Mouse (Mus musculus): Measurements from ENCODE around the gene 2200002J24Rik. TPM values are rescaled to one million over a fixed set of nuclear protein-coding genes. Genes with fewer than 3 reads are reported as not detected.
"Not testable (repeated sequence)": the region's sequence is repeated elsewhere in the genome, so short reads cannot be mapped to it uniquely, and the experiment has no call there.

The 2200002J24Rik gene
- polyA plus RNA-seq, 1 experiment from 2014 or later: not detected

DNA sequence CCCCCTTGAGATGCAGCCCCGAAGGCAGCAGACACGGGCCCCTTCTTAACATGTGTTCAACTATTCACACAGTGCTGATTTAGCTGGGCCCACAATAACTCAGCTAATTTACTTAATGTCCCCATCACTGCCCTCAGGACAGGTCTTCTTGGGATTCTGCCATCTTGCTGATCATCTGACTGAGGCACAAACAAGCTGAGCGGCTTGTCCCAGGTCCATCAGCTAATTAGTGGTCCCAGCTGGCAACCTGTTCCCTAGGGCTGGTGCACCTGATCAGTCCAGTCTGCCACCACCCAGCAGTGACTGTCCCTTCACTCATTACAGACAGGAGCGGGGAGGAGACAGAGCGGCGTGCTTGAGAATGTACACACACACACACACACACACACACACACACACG is 22.6 kb downstream of the 2200002J24Rik start:
- no peak overlapping the region for H3K9ac ChIP-seq (replicated peaks; ENCODE audit: low read depth, low read length)
- 61% methylated on average over 7 of the region's 7 CpGs for WGBS
- ATAC-seq: no peak

DNA sequence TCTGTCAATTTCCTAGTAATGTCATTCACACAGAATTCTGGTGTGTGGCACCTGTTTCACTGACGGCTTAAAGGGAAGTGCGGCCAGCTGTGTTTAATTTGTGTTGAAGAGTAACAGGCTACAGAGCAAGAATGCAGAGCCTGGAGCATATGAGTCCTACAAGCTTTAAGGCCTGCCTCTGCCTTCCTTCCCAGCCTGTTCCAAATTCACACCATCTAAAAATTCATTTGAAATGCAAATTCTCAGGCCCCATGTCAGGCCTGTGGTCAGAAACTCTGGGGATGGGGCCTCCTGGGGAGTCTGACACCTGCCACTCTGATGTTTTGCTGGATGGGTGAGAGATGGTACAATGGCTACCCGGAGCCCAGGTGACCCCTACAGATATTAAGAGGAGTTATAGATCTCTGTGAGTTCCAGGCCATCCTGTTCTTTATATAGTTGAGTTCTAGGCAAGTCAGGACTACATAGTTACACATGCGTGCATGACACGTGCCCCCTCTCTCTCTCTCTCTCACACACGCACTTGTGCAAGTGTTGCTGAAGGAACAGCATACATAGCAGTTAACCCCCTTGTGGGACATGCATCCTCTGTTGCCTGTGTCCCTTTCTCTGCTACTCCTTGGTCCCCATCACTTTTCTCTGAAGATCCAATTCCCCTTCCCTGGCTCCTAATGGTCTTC is 24.7 kb downstream of the 2200002J24Rik start:
- H3K36me3 ChIP-seq (ENCODE audit: control insufficient read depth, insufficient read depth): no peaks in the 10 kb centered on the region
- no peak overlapping the region for H3K4me2 ChIP-seq (ENCODE audit: low read length)
- H3K9ac ChIP-seq (replicated peaks; ENCODE audit: low read depth, low read length): no peak overlapping the region
- peaks cover 8% of the 10 kb centered on the region for H3K4me1 ChIP-seq (replicated peaks; ENCODE audit: control insufficient read depth, insufficient read depth, low read length)
- no peak overlapping the region for H3K27ac ChIP-seq (ENCODE audit: low read length)
- 74% methylated on average over 6 of the region's 6 CpGs for WGBS
- no peak overlapping the region for H3K4me3 ChIP-seq (replicated peaks; ENCODE audit: low read length)
- H3K9me3 ChIP-seq (ENCODE audit: control insufficient read depth, low read length): no peaks in the 10 kb centered on the region
- no peaks in the 10 kb centered on the region for H3K27me3 ChIP-seq (replicated peaks; ENCODE audit: control insufficient read depth, insufficient read depth, low read length)
- no peak for ATAC-seq

More for the DNA sequence above, 22.6 kb downstream of the 2200002J24Rik start:
- H3K9me3 ChIP-seq (ENCODE audit: control insufficient read depth, low read length): no peaks in the 10 kb centered on the region
- no peak overlapping the region for H3K27ac ChIP-seq (ENCODE audit: low read length)
- peaks cover 10% of the 10 kb centered on the region; the same call in 1 of the 2 replicates for H3K4me1 ChIP-seq (replicated peaks; ENCODE audit: control insufficient read depth, insufficient read depth, low read length)
- H3K4me2 ChIP-seq (ENCODE audit: low read length): no peak overlapping the region
- no peaks in the 10 kb centered on the region for H3K36me3 ChIP-seq (ENCODE audit: control insufficient read depth, insufficient read depth)
- no peak overlapping the region for H3K4me3 ChIP-seq (replicated peaks; ENCODE audit: low read length)
- H3K27me3 ChIP-seq (replicated peaks; ENCODE audit: control insufficient read depth, insufficient read depth, low read length): peaks cover 8% of the 10 kb centered on the region

DNA sequence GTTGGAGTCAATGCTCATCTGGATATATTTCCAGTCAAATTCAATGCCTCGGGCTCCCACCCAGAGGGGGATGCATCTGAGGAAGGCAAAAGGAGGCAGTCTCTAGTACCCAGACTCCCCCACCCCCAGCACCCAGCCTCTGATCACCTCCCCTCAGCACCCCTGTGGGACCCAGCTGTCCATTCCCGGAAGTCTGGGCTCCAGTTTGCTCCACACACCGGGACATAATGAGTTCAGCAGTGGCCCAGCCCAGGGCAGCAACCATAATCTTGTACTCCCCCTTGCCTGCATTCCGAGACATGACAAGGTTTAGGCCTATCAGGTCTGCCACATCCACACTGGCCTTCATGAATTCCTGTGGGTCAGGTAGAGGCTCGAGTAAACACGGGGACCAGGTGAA is 29.5 kb downstream of the 2200002J24Rik start:
- H3K27ac ChIP-seq (ENCODE audit: low read length): no peak overlapping the region
- ATAC-seq: no peak
- H3K4me2 ChIP-seq (ENCODE audit: low read length): peak overlapping the region; percentile 58
- H3K4me1 ChIP-seq (replicated peaks; ENCODE audit: control insufficient read depth, insufficient read depth, low read length): peaks cover 22% of the 10 kb centered on the region
- WGBS: 87% methylated on average over 6 of the region's 6 CpGs
- peaks cover 2% of the 10 kb centered on the region; the same call in 1 of the 2 replicates for H3K36me3 ChIP-seq (ENCODE audit: control insufficient read depth, insufficient read depth)
- H3K9me3 ChIP-seq (ENCODE audit: control insufficient read depth, low read length): no peaks in the 10 kb centered on the region
- H3K9ac ChIP-seq (replicated peaks; ENCODE audit: low read depth, low read length): peak overlapping the region; percentile 80; the same call in 1 of the 2 replicates
- H3K27me3 ChIP-seq (replicated peaks; ENCODE audit: control insufficient read depth, insufficient read depth, low read length): no peaks in the 10 kb centered on the region
- H3K4me3 ChIP-seq (replicated peaks; ENCODE audit: low read length): peak overlapping the region; percentile 72

DNA sequence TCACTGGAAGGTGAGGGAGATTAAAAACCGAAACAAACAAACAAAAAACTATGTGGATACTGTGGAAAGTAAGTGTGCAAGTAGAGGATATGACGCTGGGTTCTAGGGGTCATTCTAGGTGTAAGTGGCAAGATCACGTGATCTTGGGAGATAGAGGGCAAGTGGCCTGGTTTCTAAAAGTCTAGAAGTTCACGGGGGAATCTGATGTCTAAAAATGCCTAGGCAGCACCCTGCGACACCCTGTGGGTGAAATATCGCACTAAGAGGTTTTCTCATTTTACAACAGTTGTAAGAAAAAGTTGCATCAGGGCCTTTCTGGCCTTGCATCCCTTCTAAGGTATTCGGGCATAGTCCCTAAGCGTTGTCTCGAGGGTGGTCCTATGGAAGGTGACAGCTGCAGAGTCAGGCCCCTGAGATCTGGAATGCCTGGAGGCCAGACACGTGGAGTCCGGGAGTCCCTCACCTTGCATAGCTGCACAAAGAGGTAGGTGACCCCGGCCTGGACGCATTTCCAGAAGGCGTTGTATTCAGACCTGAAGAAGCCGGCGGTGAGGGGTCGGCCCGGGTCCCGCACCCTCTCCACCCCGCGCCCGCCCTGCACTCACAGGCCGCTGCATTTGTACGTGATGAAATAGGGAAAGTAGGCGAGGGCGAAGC is 30.1 kb downstream of the 2200002J24Rik start:
- WGBS: 7% methylated on average over 26 of the region's 26 CpGs
- Histone ChIP-seq H3K27ac (ENCODE audit: low read length) (peak overlapping the region; percentile 92), H3K9ac (replicated peaks; ENCODE audit: low read depth, low read length) (peak overlapping the region; percentile 80), H3K36me3 (ENCODE audit: control insufficient read depth, insufficient read depth) (peaks cover 5% of the 10 kb centered on the region; the same call in 1 of the 2 replicates), H3K9me3 (ENCODE audit: control insufficient read depth, low read length) (no peaks in the 10 kb centered on the region), H3K4me2 (ENCODE audit: low read length) (peak overlapping the region; percentile 58), H3K4me3 (replicated peaks; ENCODE audit: low read length) (peak overlapping the region; percentile 72), H3K27me3 (replicated peaks; ENCODE audit: control insufficient read depth, insufficient read depth, low read length) (no peaks in the 10 kb centered on the region), H3K4me1 (replicated peaks; ENCODE audit: control insufficient read depth, insufficient read depth, low read length) (peaks cover 22% of the 10 kb centered on the region)
- peak; percentile 54 for ATAC-seq

DNA sequence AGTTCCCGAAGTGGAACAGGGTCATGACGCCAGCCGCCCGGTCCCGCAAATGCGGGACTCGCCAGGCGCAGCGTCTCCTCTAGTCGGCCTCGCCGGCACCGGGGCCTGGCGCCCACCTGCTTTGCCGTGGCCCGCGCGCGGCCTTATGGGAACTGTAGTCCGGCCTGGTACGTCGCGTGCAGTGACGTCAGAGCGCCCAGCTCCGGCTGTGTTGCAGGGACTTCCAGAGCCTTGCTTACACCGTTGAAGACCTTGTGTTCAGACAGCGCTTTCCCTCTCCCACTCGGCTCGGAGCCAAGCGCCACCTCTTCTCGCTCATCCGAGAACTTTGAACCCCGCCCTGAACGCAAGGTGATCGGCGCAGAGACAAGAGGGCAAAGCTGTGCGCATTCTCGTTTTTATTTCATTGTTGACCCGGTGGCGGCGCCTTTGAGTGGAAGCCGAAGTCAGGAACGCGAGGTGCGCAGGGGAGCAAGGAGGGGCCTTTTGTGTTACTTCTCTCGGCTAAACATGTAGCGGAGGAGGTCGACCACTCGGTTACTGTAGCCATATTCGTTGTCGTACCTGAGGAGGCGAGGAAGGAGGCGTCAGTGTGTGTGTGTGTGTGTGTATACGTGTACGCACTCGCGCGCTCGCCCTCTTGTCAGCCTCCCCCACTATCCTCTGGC is 30.8 kb downstream of the 2200002J24Rik start, which contains the start of gene Tmem147:
Gene Tmem147 (minus strand): TSS at position 145 of the 668 bp plus-strand sequence.
- under 1% methylated on average over 60 of the region's 60 CpGs for WGBS
- Histone ChIP-seq H3K9me3 (ENCODE audit: control insufficient read depth, low read length) (no peaks in the 10 kb centered on the region), H3K4me2 (ENCODE audit: low read length) (peak within 1 kb of the TSS; percentile 58), H3K9ac (replicated peaks; ENCODE audit: low read depth, low read length) (peak within 1 kb of the TSS; percentile 80), H3K4me1 (replicated peaks; ENCODE audit: control insufficient read depth, insufficient read depth, low read length) (peaks cover 22% of the 10 kb centered on the region), H3K27ac (ENCODE audit: low read length) (peak within 1 kb of the TSS; percentile 92), H3K36me3 (ENCODE audit: control insufficient read depth, insufficient read depth) (peaks cover 8% of the 10 kb centered on the region; the same call in 1 of the 2 replicates), H3K4me3 (replicated peaks; ENCODE audit: low read length) (peak within 1 kb of the TSS; percentile 72), H3K27me3 (replicated peaks; ENCODE audit: control insufficient read depth, insufficient read depth, low read length) (no peaks in the 10 kb centered on the region)
- peak; percentile 98 for ATAC-seq

DNA sequence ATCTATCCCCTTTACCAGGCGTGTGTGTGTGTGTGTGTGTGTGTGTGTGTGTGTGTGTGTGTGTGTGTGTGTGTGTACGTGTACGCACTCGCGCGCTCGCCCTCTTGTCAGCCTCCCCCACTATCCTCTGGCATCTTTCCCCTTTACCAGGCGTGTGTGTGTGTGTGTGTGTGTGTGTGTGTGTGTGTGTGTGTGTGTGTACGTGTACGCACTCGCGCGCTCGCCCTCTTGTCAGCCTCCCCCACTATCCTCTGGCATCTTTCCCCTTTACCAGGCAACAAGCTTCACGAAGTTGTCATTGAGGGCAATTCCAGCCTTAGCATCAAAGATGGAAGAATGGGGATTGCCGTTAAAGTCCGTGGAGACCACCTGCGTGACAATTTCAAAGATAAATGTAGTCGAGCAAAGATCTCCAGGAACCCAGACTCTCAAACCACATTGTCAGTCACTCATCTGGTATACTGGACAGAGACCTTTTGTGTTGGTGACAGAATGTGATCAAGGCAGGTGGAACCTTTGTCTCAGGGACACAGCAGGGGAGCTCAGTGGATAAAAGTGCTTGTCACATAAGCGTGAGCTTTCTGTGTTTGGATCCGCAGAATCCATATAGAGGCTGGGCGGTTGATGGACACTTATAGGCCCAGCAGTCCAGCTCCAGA is 31.5 kb downstream of the 2200002J24Rik start:
- ATAC-seq; H3K9me3 ChIP-seq (ENCODE audit: control insufficient read depth, low read length); H3K27me3 ChIP-seq (replicated peaks; ENCODE audit: control insufficient read depth, insufficient read depth, low read length): not testable (repeated sequence)
- peaks cover 11% of the 10 kb centered on the region for H3K36me3 ChIP-seq (ENCODE audit: control insufficient read depth, insufficient read depth)
- H3K4me1 ChIP-seq (replicated peaks; ENCODE audit: control insufficient read depth, insufficient read depth, low read length): peaks cover 22% of the 10 kb centered on the region
- H3K27ac ChIP-seq (ENCODE audit: low read length): peak overlapping the region; percentile 92
- H3K4me2 ChIP-seq (ENCODE audit: low read length): peak overlapping the region; percentile 58
- 6% methylated on average over 11 of the region's 22 CpGs for WGBS
- H3K9ac ChIP-seq (replicated peaks; ENCODE audit: low read depth, low read length): peak overlapping the region; percentile 80
- peak overlapping the region; percentile 72 for H3K4me3 ChIP-seq (replicated peaks; ENCODE audit: low read length)

DNA sequence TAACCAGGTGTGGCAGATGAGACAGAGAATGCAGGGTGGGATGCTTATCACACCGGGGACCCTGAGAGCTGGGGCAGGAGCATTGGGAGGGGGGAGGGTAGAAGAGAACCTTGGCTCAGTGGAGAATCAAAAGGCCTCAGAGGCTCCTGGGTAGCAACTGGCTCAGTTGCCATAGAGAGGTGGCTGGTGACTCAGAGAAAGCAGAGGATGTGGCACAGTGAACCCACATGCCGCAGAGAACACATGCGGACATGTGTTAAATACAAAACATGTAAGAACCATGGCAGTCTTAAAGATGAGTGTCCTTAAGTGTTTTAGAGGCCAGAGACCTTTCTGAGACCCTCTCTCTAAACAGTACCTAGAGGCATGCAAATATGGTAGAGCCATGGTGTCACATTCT is 37.5 kb downstream of the 2200002J24Rik start:
- peaks cover 1% of the 10 kb centered on the region for H3K4me1 ChIP-seq (replicated peaks; ENCODE audit: control insufficient read depth, insufficient read depth, low read length)
- H3K27ac ChIP-seq (ENCODE audit: low read length): no peak overlapping the region
- no peak overlapping the region for H3K4me2 ChIP-seq (ENCODE audit: low read length)
- 86% methylated on average over 3 of the region's 3 CpGs for WGBS
- H3K9ac ChIP-seq (replicated peaks; ENCODE audit: low read depth, low read length): no peak overlapping the region
- no peaks in the 10 kb centered on the region for H3K27me3 ChIP-seq (replicated peaks; ENCODE audit: control insufficient read depth, insufficient read depth, low read length)
- peaks cover 24% of the 10 kb centered on the region for H3K36me3 ChIP-seq (ENCODE audit: control insufficient read depth, insufficient read depth)
- H3K4me3 ChIP-seq (replicated peaks; ENCODE audit: low read length): no peak overlapping the region
- no peak for ATAC-seq
- H3K9me3 ChIP-seq (ENCODE audit: control insufficient read depth, low read length): no peaks in the 10 kb centered on the region

DNA sequence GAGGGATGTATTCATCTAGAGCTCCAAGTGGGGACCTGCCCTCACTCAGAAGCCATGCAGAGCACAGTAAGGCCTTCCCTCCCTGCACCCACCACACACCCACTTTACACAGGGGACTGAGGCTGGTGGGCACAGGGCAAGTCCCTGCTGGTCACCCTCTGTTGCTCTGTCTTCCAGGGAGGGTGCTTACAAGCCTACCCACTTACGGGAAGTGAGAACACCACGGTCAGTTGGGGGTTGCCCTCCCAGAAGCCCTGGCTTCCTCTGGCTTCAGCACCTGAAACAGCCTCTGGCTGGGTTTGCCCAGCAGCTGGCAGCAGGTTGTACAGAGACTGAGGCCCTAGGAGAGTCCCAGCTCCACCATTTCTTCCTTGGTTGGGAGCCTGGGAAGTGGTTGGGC is 43.8 kb downstream of the 2200002J24Rik start:
- not testable (repeated sequence) for H3K4me2 ChIP-seq (ENCODE audit: low read length); H3K27ac ChIP-seq (ENCODE audit: low read length); H3K9ac ChIP-seq (replicated peaks; ENCODE audit: low read depth, low read length); H3K4me1 ChIP-seq (replicated peaks; ENCODE audit: control insufficient read depth, insufficient read depth, low read length); H3K4me3 ChIP-seq (replicated peaks; ENCODE audit: low read length); H3K9me3 ChIP-seq (ENCODE audit: control insufficient read depth, low read length); H3K36me3 ChIP-seq (ENCODE audit: control insufficient read depth, insufficient read depth); ATAC-seq; H3K27me3 ChIP-seq (replicated peaks; ENCODE audit: control insufficient read depth, insufficient read depth, low read length)
- 87% methylated on average over 2 of the region's 2 CpGs for WGBS

DNA sequence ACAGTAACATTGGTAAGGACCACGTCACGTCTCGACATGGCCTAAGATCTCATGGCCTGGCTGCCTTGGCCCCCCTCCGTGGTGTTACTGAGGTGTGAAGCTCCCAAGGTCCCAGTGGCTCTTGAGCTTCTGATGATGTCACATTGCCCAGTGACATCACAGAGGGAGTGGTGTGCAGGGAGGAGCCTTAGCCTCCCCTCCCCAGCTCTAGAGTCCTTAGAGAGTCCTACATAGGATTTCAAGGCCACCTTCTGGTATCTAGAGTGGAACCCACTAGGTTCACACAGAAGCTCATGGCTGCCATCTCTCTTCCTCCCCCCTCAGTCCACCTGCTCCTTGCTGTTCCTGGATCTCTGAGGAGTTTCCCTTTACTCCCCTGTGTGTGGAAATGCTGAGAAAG is 44.9 kb downstream of the 2200002J24Rik start, which contains the start of gene Gapdhs:
Gene Gapdhs (minus strand): TSS at position 65 of the 400 bp plus-strand sequence.
- no CpG with 5 or more reads among the region's 4 CpGs for WGBS
- not testable (repeated sequence) for H3K9me3 ChIP-seq (ENCODE audit: control insufficient read depth, low read length); H3K36me3 ChIP-seq (ENCODE audit: control insufficient read depth, insufficient read depth); H3K9ac ChIP-seq (replicated peaks; ENCODE audit: low read depth, low read length); ATAC-seq; H3K4me3 ChIP-seq (replicated peaks; ENCODE audit: low read length); H3K4me2 ChIP-seq (ENCODE audit: low read length); H3K27ac ChIP-seq (ENCODE audit: low read length); H3K27me3 ChIP-seq (replicated peaks; ENCODE audit: control insufficient read depth, insufficient read depth, low read length); H3K4me1 ChIP-seq (replicated peaks; ENCODE audit: control insufficient read depth, insufficient read depth, low read length)
